Mouse (Mus musculus) 3T3-L1 (cell line): ENCODE measurements at regions not wholly inside any gene's neighbourhood (a gene's known extent, or its start where the extent isn't known, plus 50 kb on each side); places are given as distances from the start of the nearest gene placed in this dataset.
A peak's percentile ranks its signal among the peaks of the same experiment; 100 is the strongest.

Experiments
- DNase-seq: peaks from one replicate; pipeline ENCODE4 v3.0.0-alpha.2; 2015; ENCODE audit warnings: low read depth, low spot score

- DNase-seq = no peak
Measured at GRCm38 (mm10) chr1:166807163-166807945, 125.7 kb upstream of the Fmo9 start.

GRCm38 (mm10) chr1:166811341-166812071 lies 129.9 kb upstream of the Fmo9 start:
- no peak for DNase-seq

GRCm38 (mm10) chr1:166812072-166812461 lies 130.4 kb upstream of the Fmo9 start:
- DNase-seq = peak; percentile 22

- DNase-seq = peak; percentile 23
Measured at GRCm38 (mm10) chr1:166812920-166813439, 131.3 kb upstream of the Fmo9 start.

GRCm38 (mm10) chr1:166817927-166818326 lies 136.3 kb upstream of the Fmo9 start:
- no peak for DNase-seq

- no peak for DNase-seq
Measured at GRCm38 (mm10) chr1:166818682-166819081, 137.0 kb upstream of the Fmo9 start.

- no peak for DNase-seq
Measured at GRCm38 (mm10) chr1:166819420-166819819, 137.8 kb upstream of the Fmo9 start.

GRCm38 (mm10) chr1:166820050-166820449 lies 138.4 kb upstream of the Fmo9 start:
- DNase-seq = no peak

GRCm38 (mm10) chr1:166821146-166821545 lies 139.5 kb upstream of the Fmo9 start:
- DNase-seq = no peak

GRCm38 (mm10) chr1:166837299-166837698 lies 155.7 kb upstream of the Fmo9 start:
- no peak for DNase-seq

- no peak for DNase-seq
Measured at GRCm38 (mm10) chr1:166839833-166840232, 158.2 kb upstream of the Fmo9 start.

- no peak for DNase-seq
Measured at GRCm38 (mm10) chr1:166843397-166843877, 157.8 kb upstream of the Fam78b start.

- DNase-seq = no peak
Measured at GRCm38 (mm10) chr1:166846566-166846965, 154.7 kb upstream of the Fam78b start.

GRCm38 (mm10) chr1:166847233-166847632 lies 154.0 kb upstream of the Fam78b start:
- no peak for DNase-seq

GRCm38 (mm10) chr1:166848015-166848535 lies 153.1 kb upstream of the Fam78b start:
- DNase-seq = peak; percentile 26

- DNase-seq = no peak
Measured at GRCm38 (mm10) chr1:166855988-166856387, 145.2 kb upstream of the Fam78b start.

GRCm38 (mm10) chr1:166866256-166866655 lies 135.0 kb upstream of the Fam78b start:
- DNase-seq = no peak

- no peak for DNase-seq
Measured at GRCm38 (mm10) chr1:166871258-166871657, 130.0 kb upstream of the Fam78b start.

GRCm38 (mm10) chr1:166876452-166876851 lies 124.8 kb upstream of the Fam78b start:
- DNase-seq = no peak

GRCm38 (mm10) chr1:166883215-166883614 lies 118.0 kb upstream of the Fam78b start:
- DNase-seq = no peak

- DNase-seq = peak; percentile 13
Measured at GRCm38 (mm10) chr1:166895945-166896344, 105.3 kb upstream of the Fam78b start.

- DNase-seq = no peak
Measured at GRCm38 (mm10) chr1:166898741-166899140, 102.5 kb upstream of the Fam78b start.
